Mouse (Mus musculus): ENCODE measurements around the gene Sel1l3. TPM values are rescaled to one million over a fixed set of nuclear protein-coding genes. Genes with fewer than 3 reads are reported as not detected.

Gene Sel1l3
- total and polyA plus RNA-seq, 3 experiments = 0.86 to 1.6 (median 1.5) TPM

DNA sequence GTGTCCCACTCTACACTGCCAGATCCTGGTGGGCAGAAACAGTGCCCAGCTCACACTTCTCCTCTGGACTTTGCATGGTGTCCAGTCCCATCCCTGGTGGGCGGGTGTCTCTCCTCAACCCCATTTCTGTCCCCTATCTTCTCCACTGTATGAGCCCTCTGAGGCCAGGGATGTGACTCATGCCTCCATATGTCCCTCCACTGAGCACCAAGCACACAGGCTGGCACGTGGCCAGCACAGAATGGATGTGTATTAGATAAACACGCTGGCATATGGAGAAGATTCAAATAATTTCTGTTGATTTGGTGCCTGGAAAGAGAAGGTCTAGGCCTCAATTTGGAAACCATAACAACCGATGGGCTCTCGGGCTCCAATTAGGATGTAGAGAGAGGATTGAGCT is 71.1 kb downstream of the Sel1l3 start:
- no peaks in the 10 kb centered on the region; the same call in 1 of the 2 replicates for H3K4me1 ChIP-seq (ENCODE audit: control insufficient read depth, insufficient read depth, low read length)
- no peak for TF ChIP-seq CTCF (IDR thresholded peaks at IDR 0.05)
- no peak for TF ChIP-seq POLR2A (IDR thresholded peaks at IDR 0.05; ENCODE audit: insufficient read depth, low read depth, low read length)
- no peak for TF ChIP-seq EP300 (IDR thresholded peaks at IDR 0.05; ENCODE audit: insufficient read depth, low read depth, low read length)
- H3K4me3 ChIP-seq = no peak overlapping the region
- H3K9ac ChIP-seq (ENCODE audit: low read depth, low read length) = no peak overlapping the region
- DNase-seq = no peak
- WGBS = 84% methylated on average over 5 of the region's 5 CpGs
- H3K36me3 ChIP-seq (ENCODE audit: control insufficient read depth, insufficient read depth, low read length) = no peaks in the 10 kb centered on the region
- no peaks in the 10 kb centered on the region for H3K79me2 ChIP-seq (replicated peaks; ENCODE audit: control insufficient read depth, insufficient read depth, low read length)
- no peak overlapping the region for H3K27ac ChIP-seq
- H3K27me3 ChIP-seq (ENCODE audit: control insufficient read depth, insufficient read depth, low read length) = no peaks in the 10 kb centered on the region
- intact Hi-C loops (cut with DNase I) = no loop called here

DNA sequence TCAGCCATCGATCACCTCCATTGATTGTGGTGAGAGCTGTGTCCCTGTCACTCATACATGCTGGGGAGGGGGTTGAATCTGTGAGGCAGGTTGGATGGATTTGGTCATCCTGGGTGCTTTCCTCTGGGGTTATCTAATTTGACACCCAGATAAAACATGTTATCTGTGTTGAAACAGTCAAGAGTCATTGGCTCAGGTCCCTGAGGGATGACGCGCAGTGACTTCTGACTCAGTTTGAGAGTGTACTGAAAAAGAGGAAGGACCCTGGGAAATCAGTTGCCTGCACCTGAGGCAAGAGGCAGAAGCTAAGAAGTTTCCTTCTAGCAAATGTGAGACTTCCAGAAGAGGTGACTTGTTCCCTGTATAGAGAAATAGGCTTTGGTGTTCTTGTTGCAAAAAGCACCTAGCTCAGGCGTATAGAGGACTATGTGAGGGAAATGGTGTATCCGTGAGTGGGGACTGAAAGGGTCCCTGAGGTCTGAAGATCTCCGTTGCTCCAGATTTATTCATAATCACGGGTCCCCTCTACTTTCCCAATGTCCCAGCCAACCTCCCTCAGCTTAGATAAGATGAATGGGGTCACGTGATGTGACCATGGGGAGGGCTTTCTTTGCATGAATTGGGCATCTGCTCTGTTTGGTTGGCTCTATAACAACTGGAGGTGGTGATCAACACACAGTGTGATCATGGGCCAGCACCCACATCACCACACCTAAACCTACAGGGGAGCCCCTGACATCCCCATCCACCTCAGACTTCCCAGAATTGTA is 73.4 kb downstream of the Sel1l3 start:
- no peak for DNase-seq
- Histone ChIP-seq H3K27me3 (ENCODE audit: control insufficient read depth, insufficient read depth, low read length) (no peaks in the 10 kb centered on the region), H3K36me3 (ENCODE audit: control insufficient read depth, insufficient read depth, low read length) (no peaks in the 10 kb centered on the region), H3K4me1 (ENCODE audit: control insufficient read depth, insufficient read depth, low read length) (no peaks in the 10 kb centered on the region; the same call in 1 of the 2 replicates), H3K9ac (ENCODE audit: low read depth, low read length) (no peak overlapping the region), H3K4me3 (no peak overlapping the region), H3K27ac (no peak overlapping the region), H3K79me2 (replicated peaks; ENCODE audit: control insufficient read depth, insufficient read depth, low read length) (no peaks in the 10 kb centered on the region)
- intact Hi-C loops (cut with DNase I) = no loop called here
- 71% methylated on average over 8 of the region's 8 CpGs for WGBS
- TF ChIP-seq EP300 (IDR thresholded peaks at IDR 0.05; ENCODE audit: insufficient read depth, low read depth, low read length) (no peak), POLR2A (IDR thresholded peaks at IDR 0.05; ENCODE audit: insufficient read depth, low read depth, low read length) (no peak), CTCF (IDR thresholded peaks at IDR 0.05) (no peak)

DNA sequence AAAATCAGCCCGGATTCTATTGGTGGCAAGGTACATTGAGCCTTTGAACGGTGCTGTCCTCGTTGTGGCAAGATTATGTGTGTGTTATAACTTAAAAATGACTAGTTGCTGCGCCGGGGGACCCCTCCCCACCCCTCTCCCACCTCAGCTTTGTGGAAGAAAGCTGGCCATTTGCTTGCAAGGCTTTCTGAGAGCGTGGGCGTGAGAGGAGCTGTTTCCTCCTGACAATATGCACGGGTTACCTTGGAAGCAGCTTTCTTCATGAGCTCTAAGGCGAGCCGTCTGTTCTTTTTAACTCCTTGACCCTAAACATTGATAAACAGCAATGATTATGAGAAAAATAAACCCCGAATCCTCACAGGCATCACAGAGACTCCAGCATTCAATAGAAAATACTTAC is 74.2 kb downstream of the Sel1l3 start:
- no peaks in the 10 kb centered on the region; the same call in 1 of the 2 replicates for H3K4me1 ChIP-seq (ENCODE audit: control insufficient read depth, insufficient read depth, low read length)

DNA sequence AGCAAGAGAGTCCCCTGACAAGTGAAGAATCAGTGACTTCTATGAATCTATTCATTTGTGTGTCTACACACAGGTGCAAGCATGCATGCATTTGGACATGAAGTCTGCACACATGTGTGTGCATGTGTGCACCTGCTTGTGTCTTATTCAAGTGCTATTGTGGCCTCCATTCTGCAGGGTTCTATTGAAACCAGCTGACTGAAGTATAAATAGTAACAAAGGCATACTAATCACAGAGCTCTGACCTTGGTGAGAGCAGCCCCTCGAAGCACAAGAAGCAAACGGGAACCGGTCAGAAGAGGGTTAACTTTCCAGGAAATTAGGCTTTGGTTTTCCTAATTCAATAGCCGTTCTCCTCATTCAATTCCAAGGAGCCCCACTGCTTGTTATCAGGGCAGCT is 74.6 kb downstream of the Sel1l3 start:
- no peak for TF ChIP-seq CTCF (IDR thresholded peaks at IDR 0.05)
- DNase-seq = no peak

More for the DNA sequence above, 74.2 kb downstream of the Sel1l3 start:
- no peaks in the 10 kb centered on the region for H3K27me3 ChIP-seq (ENCODE audit: control insufficient read depth, insufficient read depth, low read length)
- H3K36me3 ChIP-seq (ENCODE audit: control insufficient read depth, insufficient read depth, low read length) = no peaks in the 10 kb centered on the region
- no peak overlapping the region for H3K4me3 ChIP-seq
- intact Hi-C loops (cut with DNase I) = no loop called here
- DNase-seq = no peak
- H3K9ac ChIP-seq (ENCODE audit: low read depth, low read length) = no peak overlapping the region
- H3K79me2 ChIP-seq (replicated peaks; ENCODE audit: control insufficient read depth, insufficient read depth, low read length) = no peaks in the 10 kb centered on the region
- TF ChIP-seq CTCF (IDR thresholded peaks at IDR 0.05) (no peak), POLR2A (IDR thresholded peaks at IDR 0.05; ENCODE audit: insufficient read depth, low read depth, low read length) (no peak), EP300 (IDR thresholded peaks at IDR 0.05; ENCODE audit: insufficient read depth, low read depth, low read length) (no peak)
- 22% methylated on average over 11 of the region's 11 CpGs for whole genome bisulfite sequencing
- H3K27ac ChIP-seq = no peak overlapping the region

GRCm38 (mm10) chr5:53138025-53138424 is 75.7 kb downstream of the Sel1l3 start:
- Histone ChIP-seq H3K27me3 (ENCODE audit: control insufficient read depth, insufficient read depth, low read length) (no peaks in the 10 kb centered on the region), H3K79me2 (replicated peaks; ENCODE audit: control insufficient read depth, insufficient read depth, low read length) (no peaks in the 10 kb centered on the region), H3K9ac (ENCODE audit: low read depth, low read length) (no peak overlapping the region), H3K4me3 (no peak overlapping the region), H3K4me1 (ENCODE audit: control insufficient read depth, insufficient read depth, low read length) (no peaks in the 10 kb centered on the region; the same call in 1 of the 2 replicates), H3K27ac (no peak overlapping the region), H3K36me3 (ENCODE audit: control insufficient read depth, insufficient read depth, low read length) (no peaks in the 10 kb centered on the region)
- TF ChIP-seq EP300 (IDR thresholded peaks at IDR 0.05; ENCODE audit: insufficient read depth, low read depth, low read length) (no peak), CTCF (IDR thresholded peaks at IDR 0.05) (no peak), POLR2A (IDR thresholded peaks at IDR 0.05; ENCODE audit: insufficient read depth, low read depth, low read length) (no peak)
- DNase-seq = no peak
- intact Hi-C loops (cut with DNase I) = no loop called here
- 88% methylated on average over 8 of the region's 8 CpGs for WGBS

More for the DNA sequence above, 74.6 kb downstream of the Sel1l3 start:
- Histone ChIP-seq H3K4me3 (no peak overlapping the region), H3K36me3 (ENCODE audit: control insufficient read depth, insufficient read depth, low read length) (no peaks in the 10 kb centered on the region), H3K4me1 (ENCODE audit: control insufficient read depth, insufficient read depth, low read length) (no peaks in the 10 kb centered on the region; the same call in 1 of the 2 replicates), H3K79me2 (replicated peaks; ENCODE audit: control insufficient read depth, insufficient read depth, low read length) (no peaks in the 10 kb centered on the region), H3K27me3 (ENCODE audit: control insufficient read depth, insufficient read depth, low read length) (no peaks in the 10 kb centered on the region), H3K27ac (no peak overlapping the region), H3K9ac (ENCODE audit: low read depth, low read length) (no peak overlapping the region)
- 9% methylated on average over 4 of the region's 4 CpGs for WGBS
- intact Hi-C loops (cut with DNase I) = no loop called here

DNA sequence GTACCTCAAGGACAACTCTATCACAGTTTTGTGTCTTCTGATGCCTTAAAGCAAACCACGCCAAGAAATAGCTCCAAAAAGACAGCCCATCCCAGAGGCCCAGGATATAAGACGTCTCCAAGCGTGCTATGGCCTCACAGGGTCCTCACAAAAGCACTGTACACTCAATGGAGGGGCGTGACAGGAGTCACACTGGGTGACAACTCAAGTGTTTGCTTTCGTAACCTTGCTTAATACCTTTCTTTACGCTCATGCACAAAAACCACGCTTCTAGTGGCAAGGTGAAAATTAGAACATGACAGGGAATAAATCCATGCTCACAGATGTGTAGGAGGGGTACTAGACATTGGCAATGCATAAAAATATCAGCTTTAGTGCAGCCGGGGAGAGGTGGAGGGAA is 77.7 kb downstream of the Sel1l3 start:
- Histone ChIP-seq H3K36me3 (ENCODE audit: control insufficient read depth, insufficient read depth, low read length) (no peaks in the 10 kb centered on the region), H3K27ac (no peak overlapping the region), H3K4me3 (no peak overlapping the region), H3K9ac (ENCODE audit: low read depth, low read length) (no peak overlapping the region), H3K4me1 (ENCODE audit: control insufficient read depth, insufficient read depth, low read length) (no peaks in the 10 kb centered on the region; the same call in 1 of the 2 replicates), H3K79me2 (replicated peaks; ENCODE audit: control insufficient read depth, insufficient read depth, low read length) (no peaks in the 10 kb centered on the region), H3K27me3 (ENCODE audit: control insufficient read depth, insufficient read depth, low read length) (no peaks in the 10 kb centered on the region)
- WGBS = 83% methylated on average over 8 of the region's 8 CpGs
- TF ChIP-seq EP300 (IDR thresholded peaks at IDR 0.05; ENCODE audit: insufficient read depth, low read depth, low read length) (no peak), CTCF (IDR thresholded peaks at IDR 0.05) (no peak), POLR2A (IDR thresholded peaks at IDR 0.05; ENCODE audit: insufficient read depth, low read depth, low read length) (no peak)
- no peak for DNase-seq
- intact Hi-C loops (cut with DNase I) = no loop called here
